Mouse (Mus musculus): ENCODE data around the gene Slc20a1.

GRCm38 (mm10) chr2:129247707-129248121 is 49.1 kb downstream of the Slc20a1 start:
- TF ChIP-seq CTCF (IDR thresholded peaks at IDR 0.05) (no peak), EP300 (IDR thresholded peaks at IDR 0.05) (no peak)
